Mouse (Mus musculus): ENCODE data around the gene Rras2. TPM values are rescaled to one million over a fixed set of nuclear protein-coding genes. Genes with fewer than 3 reads are reported as not detected.
A peak's percentile ranks its signal among the peaks of the same experiment; 100 is the strongest.

Rras2 gene
- polyA plus RNA-seq, 2 experiments = 21.6 to 25.4 TPM

- Histone ChIP-seq H3K4me1 (ENCODE audit: control insufficient read depth, insufficient read depth, low read length) (peaks cover 11% of the 10 kb centered on the region), H3K4me3 (replicated peaks; ENCODE audit: low read length) (peak overlapping the region; percentile 78), H3K9ac (ENCODE audit: low read depth, low read length, severe bottlenecking) (peak overlapping the region; percentile 79; the same call in 1 of the 2 replicates), H3K9me3 (ENCODE audit: control insufficient read depth, low read length) (no peaks in the 10 kb centered on the region), H3K27ac (replicated peaks; ENCODE audit: low read depth, low read length) (no peak overlapping the region), H3K27me3 (ENCODE audit: control insufficient read depth, insufficient read depth, low read length) (no peaks in the 10 kb centered on the region), H3K4me2 (replicated peaks; ENCODE audit: low read depth, low read length, severe bottlenecking) (peak overlapping the region; percentile 82), H3K36me3 (ENCODE audit: control insufficient read depth, insufficient read depth, low read length) (no peaks in the 10 kb centered on the region)
- ATAC-seq (ENCODE audit: low FRiP score, low read depth) (no peak), DNase-seq (ENCODE audit: low spot score) (no peak)
- WGBS = 19% methylated on average over 9 of the region's 9 CpGs
- no peak for TF ChIP-seq POLR2A (IDR thresholded peaks at IDR 0.05; ENCODE audit: borderline replicate concordance, extremely low read depth, insufficient read depth, insufficient read length)
Observed at GRCm38 (mm10) chr7:114115961-114116360, 1.6 kb downstream of the Rras2 start.

GRCm38 (mm10) chr7:114114976-114115375 lies 2.6 kb downstream of the Rras2 start:
- Histone ChIP-seq H3K4me2 (replicated peaks; ENCODE audit: low read depth, low read length, severe bottlenecking) (no peak overlapping the region), H3K36me3 (ENCODE audit: control insufficient read depth, insufficient read depth, low read length) (no peaks in the 10 kb centered on the region), H3K4me3 (replicated peaks; ENCODE audit: low read length) (no peak overlapping the region), H3K9me3 (ENCODE audit: control insufficient read depth, low read length) (no peaks in the 10 kb centered on the region), H3K4me1 (ENCODE audit: control insufficient read depth, insufficient read depth, low read length) (peaks cover 11% of the 10 kb centered on the region), H3K27ac (replicated peaks; ENCODE audit: low read depth, low read length) (no peak overlapping the region), H3K9ac (ENCODE audit: low read depth, low read length, severe bottlenecking) (no peak overlapping the region), H3K27me3 (ENCODE audit: control insufficient read depth, insufficient read depth, low read length) (no peaks in the 10 kb centered on the region)
- TF ChIP-seq POLR2A (IDR thresholded peaks at IDR 0.05; ENCODE audit: borderline replicate concordance, extremely low read depth, insufficient read depth, insufficient read length) = no peak
- WGBS = 67% methylated on average over 3 of the region's 3 CpGs
- no peak for ATAC-seq (ENCODE audit: low FRiP score, low read depth)
- no peak for DNase-seq (ENCODE audit: low spot score)

- H3K4me2 ChIP-seq (replicated peaks; ENCODE audit: low read depth, low read length, severe bottlenecking) = no peak overlapping the region
- no peaks in the 10 kb centered on the region for H3K9me3 ChIP-seq (ENCODE audit: control insufficient read depth, low read length)
- no peaks in the 10 kb centered on the region for H3K36me3 ChIP-seq (ENCODE audit: control insufficient read depth, insufficient read depth, low read length)
- peaks cover 11% of the 10 kb centered on the region for H3K4me1 ChIP-seq (ENCODE audit: control insufficient read depth, insufficient read depth, low read length)
- DNase-seq (ENCODE audit: low spot score) = no peak
- WGBS = 88% methylated on average over 2 of the region's 2 CpGs
- H3K27me3 ChIP-seq (ENCODE audit: control insufficient read depth, insufficient read depth, low read length) = no peaks in the 10 kb centered on the region
- H3K27ac ChIP-seq (replicated peaks; ENCODE audit: low read depth, low read length) = no peak overlapping the region
- no peak for TF ChIP-seq POLR2A (IDR thresholded peaks at IDR 0.05; ENCODE audit: borderline replicate concordance, extremely low read depth, insufficient read depth, insufficient read length)
- no peak overlapping the region for H3K9ac ChIP-seq (ENCODE audit: low read depth, low read length, severe bottlenecking)
- no peak for ATAC-seq (ENCODE audit: low FRiP score, low read depth)
- no peak overlapping the region for H3K4me3 ChIP-seq (replicated peaks; ENCODE audit: low read length)
Observed at GRCm38 (mm10) chr7:114114284-114114683, 3.3 kb downstream of the Rras2 start.

GRCm38 (mm10) chr7:114110500-114110899 lies 7.1 kb downstream of the Rras2 start:
- 79% methylated on average over 2 of the region's 2 CpGs for WGBS
- no peak overlapping the region for H3K9ac ChIP-seq (ENCODE audit: low read depth, low read length, severe bottlenecking)
- no peak overlapping the region for H3K4me3 ChIP-seq (replicated peaks; ENCODE audit: low read length)
- no peak overlapping the region for H3K4me2 ChIP-seq (replicated peaks; ENCODE audit: low read depth, low read length, severe bottlenecking)
- H3K27ac ChIP-seq (replicated peaks; ENCODE audit: low read depth, low read length) = no peak overlapping the region
- H3K27me3 ChIP-seq (ENCODE audit: control insufficient read depth, insufficient read depth, low read length) = no peaks in the 10 kb centered on the region
- ATAC-seq (ENCODE audit: low FRiP score, low read depth) (no peak), DNase-seq (ENCODE audit: low spot score) (no peak)
- no peaks in the 10 kb centered on the region for H3K9me3 ChIP-seq (ENCODE audit: control insufficient read depth, low read length)
- no peak for TF ChIP-seq POLR2A (IDR thresholded peaks at IDR 0.05; ENCODE audit: borderline replicate concordance, extremely low read depth, insufficient read depth, insufficient read length)
- H3K36me3 ChIP-seq (ENCODE audit: control insufficient read depth, insufficient read depth, low read length) = no peaks in the 10 kb centered on the region
- H3K4me1 ChIP-seq (ENCODE audit: control insufficient read depth, insufficient read depth, low read length) = no peaks in the 10 kb centered on the region

GRCm38 (mm10) chr7:114105886-114106285 lies 11.7 kb downstream of the Rras2 start:
- ATAC-seq (ENCODE audit: low FRiP score, low read depth) = no peak
- no peak overlapping the region for H3K4me3 ChIP-seq (replicated peaks; ENCODE audit: low read length)
- no peak overlapping the region for H3K9ac ChIP-seq (ENCODE audit: low read depth, low read length, severe bottlenecking)
- 89% methylated on average over 8 of the region's 8 CpGs for WGBS
- H3K36me3 ChIP-seq (ENCODE audit: control insufficient read depth, insufficient read depth, low read length) = no peaks in the 10 kb centered on the region
- no peak for TF ChIP-seq POLR2A (IDR thresholded peaks at IDR 0.05; ENCODE audit: borderline replicate concordance, extremely low read depth, insufficient read depth, insufficient read length)
- H3K4me1 ChIP-seq (ENCODE audit: control insufficient read depth, insufficient read depth, low read length) = no peaks in the 10 kb centered on the region
- no peaks in the 10 kb centered on the region for H3K27me3 ChIP-seq (ENCODE audit: control insufficient read depth, insufficient read depth, low read length)
- H3K27ac ChIP-seq (replicated peaks; ENCODE audit: low read depth, low read length) = no peak overlapping the region
- H3K9me3 ChIP-seq (ENCODE audit: control insufficient read depth, low read length) = no peaks in the 10 kb centered on the region
- no peak overlapping the region for H3K4me2 ChIP-seq (replicated peaks; ENCODE audit: low read depth, low read length, severe bottlenecking)
- no peak for DNase-seq (ENCODE audit: low spot score)

All from limb, embryonic 14.5 days (tissue).